Mouse (Mus musculus) liver, embryonic 14.5 days (tissue): ENCODE results near the gene Kirrel3.

Experiments used
- CTCF ChIP-seq: IDR thresholded peaks from 2 replicates; pipeline ENCODE4 v1.5.1; 2016; ENCODE audit warnings: antibody characterized with exemption, low read depth, control low read depth
- EP300 ChIP-seq: IDR thresholded peaks from 2 replicates; pipeline ENCODE4 v1.6.1; 2016; ENCODE audit warnings: antibody characterized with exemption, low read depth

- TF ChIP-seq CTCF: no peak
- TF ChIP-seq EP300: no peak
Observed at GRCm38 (mm10) chr9:34922716-34923115, 437.0 kb downstream of the Kirrel3 start.
